In genomic region chr17:24644875-24645721, GRCm38 (mm10) we compare ENCODE assay signal across 8 mouse cellular contexts. TPM values are rescaled to one million over a fixed set of nuclear protein-coding genes. Genes with fewer than 3 reads are reported as not detected.
DNase-seq lines count a peak whose midpoint lies in the region; ATAC-seq and TF ChIP-seq lines count a peak whose summit lies in the region.

No protein-coding gene starts in this region.

- peak; percentile 64 for DNase-seq in A20 (ENCODE audit: low read depth, low spot score)
- DNase-seq in adrenal gland, postnatal 14 days: peak; percentile 68
- peak; percentile 67 to 73 for DNase-seq in heart, postnatal 36 days
- DNase-seq in limb, embryonic 14.5 days (ENCODE audit: low spot score): no peak
- no peak for DNase-seq in right cerebral cortex, adult 2 months (ENCODE audit: low spot score in 2 of 2)
- DNase-seq in cerebellum, postnatal 4 days (ENCODE audit: low spot score in 2 of 2): no peak

- H3K4me1 ChIP-seq in limb, embryonic 14.5 days (ENCODE audit: control insufficient read depth, insufficient read depth, low read length): peaks cover 33% of the 10 kb centered on the region
- no peaks in the 10 kb centered on the region for H3K4me1 ChIP-seq in neural tube, embryonic 14.5 days (ENCODE audit: control insufficient read depth, insufficient read depth, low read length)

- intact Hi-C loops in heart, postnatal 36 days (cut with DNase I): no loop called here

- no peak overlapping the region for H3K4me3 ChIP-seq in limb, embryonic 14.5 days (replicated peaks; ENCODE audit: low read length)
- no peak overlapping the region for H3K4me3 ChIP-seq in neural tube, embryonic 14.5 days (ENCODE audit: low read depth, low read length)

- no peaks in the 10 kb centered on the region for H3K27me3 ChIP-seq in limb, embryonic 14.5 days (ENCODE audit: control insufficient read depth, insufficient read depth, low read length)
- no peaks in the 10 kb centered on the region for H3K27me3 ChIP-seq in neural tube, embryonic 14.5 days (ENCODE audit: control insufficient read depth, insufficient read depth, low read length)

- H3K4me2 ChIP-seq in limb, embryonic 14.5 days (replicated peaks; ENCODE audit: low read depth, low read length, severe bottlenecking): no peak overlapping the region
- H3K4me2 ChIP-seq in neural tube, embryonic 14.5 days (ENCODE audit: low read depth, low read length): no peak overlapping the region

- H3K9me3 ChIP-seq in limb, embryonic 14.5 days (ENCODE audit: control insufficient read depth, low read length): no peaks in the 10 kb centered on the region
- no peaks in the 10 kb centered on the region for H3K9me3 ChIP-seq in neural tube, embryonic 14.5 days (ENCODE audit: control insufficient read depth, low read length)

- 69% methylated on average over 9 of the region's 9 CpGs for WGBS in limb, embryonic 14.5 days
- WGBS in neural tube, embryonic 14.5 days: 83% methylated on average over 9 of the region's 9 CpGs

- no peak for TF ChIP-seq POLR2A in limb, embryonic 14.5 days (IDR thresholded peaks at IDR 0.05; ENCODE audit: borderline replicate concordance, extremely low read depth, insufficient read depth, insufficient read length)

- H3K9ac ChIP-seq in limb, embryonic 14.5 days (ENCODE audit: low read depth, low read length, severe bottlenecking): peak overlapping the region; percentile 7; the same call in 1 of the 2 replicates
- no peak overlapping the region for H3K9ac ChIP-seq in neural tube, embryonic 14.5 days (replicated peaks; ENCODE audit: low read depth, low read length)

- peak overlapping the region; percentile 48 for H3K27ac ChIP-seq in limb, embryonic 14.5 days (replicated peaks; ENCODE audit: low read depth, low read length)
- 0 out of 2 replicates have a peak overlapping the region, but pooled peaks have one; percentile 44 for H3K27ac ChIP-seq in neural tube, embryonic 14.5 days (ENCODE audit: low read depth, low read length)

- H3K36me3 ChIP-seq in limb, embryonic 14.5 days (ENCODE audit: control insufficient read depth, insufficient read depth, low read length): peaks cover 46% of the 10 kb centered on the region
- H3K36me3 ChIP-seq in neural tube, embryonic 14.5 days (ENCODE audit: control insufficient read depth, insufficient read depth, low read length): 0 out of 2 replicates have a peak, but pooled peaks cover 4% of the 10 kb centered on the region

- ATAC-seq in limb, embryonic 14.5 days (ENCODE audit: low FRiP score, low read depth): no peak
- ATAC-seq in neural tube, embryonic 14.5 days (ENCODE audit: low read depth): no peak
- no peak for ATAC-seq in frontal cortex, adult (ENCODE audit: low TSS enrichment)

RNA-seq across cellular contexts. Expression of gene Slc9a3r2, which starts 5.0 kb away (rescaled TPM):
- 90.2 and 99.1 TPM in 2 replicates for total RNA-seq in adrenal gland, postnatal 14 days (2021)
- total RNA-seq in heart, postnatal 36 days (2021): 100 to 1,000 TPM in 1 of 2 experiments, 10 to 100 TPM in 1; 91.1 to 140 TPM
- 56.2 and 65.0 TPM in 2 replicates for polyA plus RNA-seq in limb, embryonic 14.5 days (2012; rRNA removed)
- 60.1 and 71.5 TPM in 2 replicates for polyA plus RNA-seq in limb, embryonic 14.5 days (2014; fragmentation: Nextera tagmentation; extraction: Ambion mirVana)
- polyA plus RNA-seq in neural tube, embryonic 14.5 days (2014; fragmentation: Nextera tagmentation; extraction: Ambion mirVana): 49.3 and 52.6 TPM in 2 replicates

RNA-seq across cellular contexts. Expression of gene Nthl1, which starts 12.6 kb away (rescaled TPM):
- 7.2 and 7.7 TPM in 2 replicates for total RNA-seq in adrenal gland, postnatal 14 days (2021)
- total RNA-seq in heart, postnatal 36 days (2021): 1 to 10 TPM; 3.3 to 4.1 TPM
- 28.5 and 30.0 TPM in 2 replicates for polyA plus RNA-seq in limb, embryonic 14.5 days (2012; rRNA removed)
- polyA plus RNA-seq in limb, embryonic 14.5 days (2014; fragmentation: Nextera tagmentation; extraction: Ambion mirVana): 17.8 and 21.5 TPM in 2 replicates
- 6.8 and 7.3 TPM in 2 replicates for polyA plus RNA-seq in neural tube, embryonic 14.5 days (2014; fragmentation: Nextera tagmentation; extraction: Ambion mirVana)

RNA-seq across cellular contexts. Expression of gene Tsc2, which starts 12.7 kb away (rescaled TPM):
- total RNA-seq in adrenal gland, postnatal 14 days (2021): 100 and 110 TPM in 2 replicates
- 100 to 1,000 TPM; 106 to 112 TPM for total RNA-seq in heart, postnatal 36 days (2021)
- polyA plus RNA-seq in limb, embryonic 14.5 days (2012; rRNA removed): 162 and 199 TPM in 2 replicates
- 62.9 and 70.6 TPM in 2 replicates for polyA plus RNA-seq in limb, embryonic 14.5 days (2014; fragmentation: Nextera tagmentation; extraction: Ambion mirVana)
- polyA plus RNA-seq in neural tube, embryonic 14.5 days (2014; fragmentation: Nextera tagmentation; extraction: Ambion mirVana): 74.7 and 87.7 TPM in 2 replicates

RNA-seq across cellular contexts. Expression of gene Npw, which starts 13.2 kb away (rescaled TPM):
- total RNA-seq in adrenal gland, postnatal 14 days (2021): not detected in 2 replicates
- not detected for total RNA-seq in heart, postnatal 36 days (2021)
- 0.47 and 0.58 TPM in 2 replicates for polyA plus RNA-seq in limb, embryonic 14.5 days (2012; rRNA removed)
- 0.33 and 0.41 TPM in 2 replicates for polyA plus RNA-seq in limb, embryonic 14.5 days (2014; fragmentation: Nextera tagmentation; extraction: Ambion mirVana)
- polyA plus RNA-seq in neural tube, embryonic 14.5 days (2014; fragmentation: Nextera tagmentation; extraction: Ambion mirVana): not detected in 2 replicates

RNA-seq across cellular contexts. Expression of gene Zfp598, which starts 24.4 kb away (rescaled TPM):
- 44.5 and 47.4 TPM in 2 replicates for total RNA-seq in adrenal gland, postnatal 14 days (2021)
- 10 to 100 TPM; 17.3 to 19.0 TPM for total RNA-seq in heart, postnatal 36 days (2021)
- 91.4 and 112 TPM in 2 replicates for polyA plus RNA-seq in limb, embryonic 14.5 days (2012; rRNA removed)
- polyA plus RNA-seq in limb, embryonic 14.5 days (2014; fragmentation: Nextera tagmentation; extraction: Ambion mirVana): 29.9 and 31.8 TPM in 2 replicates
- 22.6 and 24.5 TPM in 2 replicates for polyA plus RNA-seq in neural tube, embryonic 14.5 days (2014; fragmentation: Nextera tagmentation; extraction: Ambion mirVana)

Comparison
In these comparisons a context has a peak if more than half of its experiments do, and no peak if none do; other contexts are left out.
1. DNase-seq: peak in A20 (single experiment), adrenal gland, postnatal 14 days (single experiment) and heart, postnatal 36 days (2 of 2); none in limb, embryonic 14.5 days (single experiment), right cerebral cortex, adult 2 months (0 of 2) and cerebellum, postnatal 4 days (0 of 2).